Mouse (Mus musculus) c-Kit-positive CD71-negative TER-119-negative erythroid progenitor cells, embryonic 14.5 days (primary cell): ENCODE measurements around the gene Wdr25.
"Not testable (repeated sequence)": the region's sequence is repeated elsewhere in the genome, so short reads cannot be mapped to it uniquely, and the experiment has no call there.

ENCODE experiments used
- DNase-seq: peaks from one replicate; pipeline ENCODE4 v3.0.0-alpha.2; 2013; ENCODE audit warnings: low read depth

Wdr25 gene

GRCm38 (mm10) chr12:108892989-108893714, at the start of gene Wdr25:
Wdr25 (plus strand) TSS chr12:108893631.
- peak; percentile 30 for DNase-seq

- DNase-seq, result not testable (repeated sequence)
These were observed 45.4 kb upstream of the Wdr25 start for GRCm38 (mm10) chr12:108848033-108848432.

- no peak for DNase-seq
These were observed 43.9 kb upstream of the Wdr25 start for GRCm38 (mm10) chr12:108849488-108850022.

DNA sequence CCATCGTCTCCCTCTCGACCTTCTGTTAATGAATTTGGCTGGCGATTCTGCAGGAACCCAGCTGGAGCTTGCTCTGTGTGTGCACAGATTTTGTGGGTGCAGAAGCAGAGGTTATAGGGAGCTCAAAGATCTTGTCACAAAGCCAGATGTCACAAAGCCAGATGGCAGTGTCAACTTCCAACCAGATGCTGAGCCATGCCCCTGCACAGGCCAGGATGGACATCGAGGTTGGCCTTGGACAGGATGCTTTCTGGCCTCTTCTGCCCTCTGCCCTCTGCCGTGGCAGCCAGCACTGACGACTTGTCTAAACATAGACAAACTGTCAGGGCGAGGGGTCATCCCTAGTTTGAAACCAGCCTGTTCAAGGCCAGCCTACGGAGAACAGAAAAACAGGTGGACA, 43.3 kb upstream of the Wdr25 start:
- no peak for DNase-seq

DNA sequence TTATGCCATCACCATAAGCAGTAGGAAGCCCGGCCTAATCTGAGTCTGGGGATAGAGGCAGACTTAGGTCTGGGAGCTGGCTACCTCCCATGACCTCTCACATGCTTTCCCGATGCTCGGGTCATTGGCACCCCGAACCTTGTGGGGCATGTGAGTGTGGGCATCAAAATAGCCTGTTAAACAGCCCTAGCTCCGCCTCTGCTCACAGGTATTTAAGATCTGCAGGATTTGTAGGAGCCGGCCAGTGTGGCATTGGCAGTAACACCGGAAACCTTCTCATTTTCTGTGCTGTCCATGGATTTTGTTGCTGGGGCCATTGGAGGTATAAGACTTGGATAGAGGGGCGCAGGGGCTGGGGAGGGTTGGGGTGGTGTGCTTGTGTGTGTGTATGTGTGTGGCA, 42.5 kb upstream of the Wdr25 start:
- DNase-seq, result no peak

GRCm38 (mm10) chr12:108852822-108853221, 40.6 kb upstream of the Wdr25 start:
- no peak for DNase-seq

DNA sequence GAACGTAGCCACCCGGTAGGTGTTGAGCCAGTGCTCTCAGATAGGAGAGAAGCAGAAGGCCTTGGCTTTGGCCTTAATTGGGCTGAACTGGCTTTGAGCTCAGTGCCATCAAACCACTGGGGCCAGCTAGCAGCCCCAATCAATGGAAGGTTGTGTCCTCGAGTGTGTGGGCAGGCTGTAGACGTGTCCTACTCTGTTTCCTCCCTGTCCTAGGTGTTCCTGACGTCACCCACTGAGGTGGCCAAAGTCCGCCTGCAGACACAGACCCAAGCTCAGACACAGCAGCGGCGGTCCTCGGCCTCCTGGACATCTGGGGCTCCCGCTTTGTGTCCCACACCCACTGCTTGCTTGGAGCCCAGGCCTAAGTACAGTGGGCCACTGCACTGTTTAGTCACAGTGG, 38.4 kb upstream of the Wdr25 start:
- DNase-seq, result no peak

- no peak for DNase-seq
These were observed 37.2 kb upstream of the Wdr25 start for GRCm38 (mm10) chr12:108856186-108856585.

DNA sequence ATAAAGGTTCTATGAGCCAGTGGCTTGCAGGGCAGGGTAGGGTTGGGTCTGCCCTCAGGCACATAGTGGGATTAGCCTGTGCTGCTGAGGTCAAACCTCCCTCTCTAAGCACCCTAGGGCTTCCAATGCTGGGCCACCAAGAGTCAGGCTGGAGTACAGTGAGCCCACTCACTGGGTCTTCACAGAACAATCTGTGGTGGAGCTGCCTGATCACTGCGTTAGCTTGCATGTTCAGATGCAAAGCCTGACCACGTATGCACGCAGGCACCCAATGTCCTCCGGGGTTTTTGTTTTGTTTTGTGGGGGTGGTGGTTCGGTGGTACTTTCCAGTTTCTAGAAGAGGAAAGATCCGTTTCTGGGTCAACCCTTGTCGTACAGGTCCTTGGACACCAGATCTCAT, 36.3 kb upstream of the Wdr25 start:
- DNase-seq, result no peak

DNA sequence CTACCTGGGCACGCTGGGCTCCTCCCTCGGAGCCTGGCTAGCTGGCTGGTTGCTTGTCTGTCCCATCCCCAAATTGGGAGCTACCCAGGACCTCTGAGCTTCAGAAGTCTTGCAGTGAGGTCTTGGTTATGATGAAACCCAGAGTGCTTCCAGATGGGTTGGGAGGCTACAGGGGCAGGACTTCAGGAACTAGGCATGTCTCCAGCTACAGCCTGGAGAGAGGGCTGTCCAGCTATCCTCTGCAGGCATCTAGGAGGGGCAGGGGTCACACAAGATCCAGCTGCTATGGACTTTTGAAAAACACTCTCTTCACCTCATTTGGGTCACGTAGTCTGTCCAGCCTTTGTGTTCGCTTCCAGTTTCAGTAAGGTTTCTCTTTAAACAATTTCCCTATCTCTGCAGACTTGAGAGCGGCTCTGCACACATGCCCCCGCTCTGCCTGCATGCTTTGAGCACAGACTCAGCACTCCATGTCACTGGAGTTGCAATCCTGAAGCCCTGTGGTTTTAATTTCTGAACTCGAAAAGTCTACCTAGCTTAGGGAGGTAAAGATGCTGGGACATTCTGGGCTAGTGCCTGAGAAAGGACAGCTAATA, 35.7 kb upstream of the Wdr25 start:
- DNase-seq, result no peak

DNA sequence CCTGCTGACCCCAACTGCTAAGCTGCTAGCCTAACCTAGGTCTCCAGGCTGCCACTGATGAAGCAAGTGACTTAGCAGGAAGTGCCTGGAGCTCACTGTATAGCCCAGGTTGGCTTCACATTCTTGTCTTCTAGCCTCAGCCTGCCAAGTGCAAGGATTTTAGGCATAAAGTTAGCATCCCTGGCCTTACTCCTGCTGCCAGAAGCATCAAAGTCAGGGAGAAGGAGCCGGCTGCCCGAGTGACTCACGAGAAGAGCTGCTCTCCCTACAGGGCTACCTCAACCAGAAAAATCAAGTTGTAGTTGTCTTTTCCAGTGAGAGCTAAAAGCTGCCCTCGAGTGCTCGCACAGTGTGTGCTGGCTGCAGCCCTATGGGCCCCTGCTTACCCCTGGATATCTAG, 34.9 kb upstream of the Wdr25 start:
- no peak for DNase-seq

- no peak for DNase-seq
These were observed 28.4 kb upstream of the Wdr25 start for GRCm38 (mm10) chr12:108865007-108865494.

DNA sequence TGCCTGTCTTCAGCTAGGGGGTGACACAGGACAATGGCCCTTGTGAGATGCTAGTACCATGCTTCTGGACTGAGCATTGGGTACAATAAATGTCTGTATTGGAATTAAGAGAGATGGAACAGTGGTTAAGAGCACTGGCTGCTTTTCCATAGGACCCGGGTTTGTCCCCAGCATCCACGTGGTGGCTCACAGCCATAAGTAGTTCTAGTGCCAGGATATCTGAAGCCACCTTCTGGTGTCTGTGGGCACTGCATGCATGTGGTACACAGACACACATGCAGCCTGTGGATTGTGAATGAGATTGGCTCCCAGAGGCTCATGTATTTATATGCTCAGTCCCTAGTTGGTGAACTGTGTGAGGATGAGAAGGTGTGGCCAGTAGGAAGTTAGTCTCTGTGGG, 23.9 kb upstream of the Wdr25 start:
- DNase-seq, result peak; percentile 8

DNA sequence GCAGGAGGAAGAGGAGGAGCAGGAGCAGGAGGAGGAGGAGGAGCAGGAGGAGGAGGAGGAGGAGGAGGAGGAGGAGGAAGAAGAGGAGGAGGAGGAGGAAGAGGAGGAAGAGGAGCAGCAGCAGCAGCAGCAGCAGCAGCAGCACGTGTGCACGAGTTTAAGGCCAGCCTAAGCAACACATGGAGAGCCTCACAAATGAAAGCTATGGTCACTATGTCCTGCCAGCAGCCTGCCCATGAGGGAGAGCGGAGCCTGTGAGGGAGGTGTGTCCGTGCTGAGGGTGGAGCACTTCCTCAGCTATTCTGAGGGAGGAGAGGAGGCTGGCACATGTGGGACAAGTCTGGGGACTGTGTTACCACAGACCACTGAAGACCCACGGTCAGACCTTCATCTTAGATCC, 20.3 kb upstream of the Wdr25 start:
- no peak for DNase-seq

DNA sequence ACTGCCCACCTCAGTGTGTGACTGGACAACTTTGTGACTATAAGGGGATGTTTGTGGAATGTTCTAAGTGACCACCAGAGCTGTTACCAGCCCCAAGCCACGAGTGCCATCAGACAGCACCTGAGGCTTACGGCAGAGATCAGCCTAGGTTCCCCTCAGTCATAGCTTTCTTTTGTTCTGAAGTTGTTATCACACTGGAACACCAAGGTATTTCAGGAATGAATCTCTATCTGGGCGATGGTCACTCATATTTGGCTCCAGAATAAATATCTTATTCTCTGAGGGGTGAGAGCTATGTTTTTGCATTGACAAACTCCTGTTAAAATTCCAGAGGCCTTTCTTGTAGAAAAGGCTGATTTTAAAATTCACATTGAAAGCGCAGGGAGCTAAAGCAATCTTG, 14.3 kb upstream of the Wdr25 start:
- no peak for DNase-seq

DNA sequence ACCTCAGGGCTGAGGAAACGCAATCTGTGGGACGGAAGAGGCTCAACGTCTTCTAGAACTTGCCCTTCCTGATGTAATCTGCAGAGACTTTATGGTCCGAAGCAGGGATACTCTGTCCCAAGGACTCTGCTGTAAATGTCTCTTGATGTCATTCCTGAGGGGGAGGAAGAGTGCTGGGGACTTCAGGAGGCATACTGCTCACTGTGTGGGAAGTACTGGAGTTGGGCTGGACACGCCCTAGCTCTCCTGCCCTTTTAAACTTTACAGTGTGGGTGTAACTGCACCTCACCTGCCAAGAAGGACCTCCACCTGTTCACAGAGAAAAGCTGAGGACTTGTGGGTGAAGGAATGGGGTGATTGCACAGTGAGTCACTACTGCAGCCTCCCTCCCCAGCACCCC, 12.8 kb upstream of the Wdr25 start:
- DNase-seq, result no peak

- no peak for DNase-seq
These were observed 12.2 kb upstream of the Wdr25 start for GRCm38 (mm10) chr12:108881192-108881591.

DNA sequence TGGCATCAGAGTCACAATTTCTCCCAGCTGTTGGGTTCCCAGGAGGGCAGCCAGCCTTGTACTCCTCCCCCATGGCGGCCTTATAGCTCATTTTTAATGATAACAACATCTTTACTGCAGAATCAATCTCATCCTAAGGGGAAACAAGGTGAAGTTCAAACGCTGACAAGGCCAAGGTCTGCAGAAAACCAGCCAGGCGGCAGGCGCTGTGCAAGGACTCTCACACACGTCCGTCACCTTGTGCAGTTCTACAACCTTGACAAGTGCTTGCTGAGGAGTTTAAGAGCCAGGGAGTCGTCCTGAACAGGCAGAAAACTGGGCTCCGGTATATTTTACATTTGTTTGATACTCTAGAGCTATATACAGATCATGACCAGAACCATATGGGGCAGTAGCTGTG, 10.7 kb upstream of the Wdr25 start:
- no peak for DNase-seq

DNA sequence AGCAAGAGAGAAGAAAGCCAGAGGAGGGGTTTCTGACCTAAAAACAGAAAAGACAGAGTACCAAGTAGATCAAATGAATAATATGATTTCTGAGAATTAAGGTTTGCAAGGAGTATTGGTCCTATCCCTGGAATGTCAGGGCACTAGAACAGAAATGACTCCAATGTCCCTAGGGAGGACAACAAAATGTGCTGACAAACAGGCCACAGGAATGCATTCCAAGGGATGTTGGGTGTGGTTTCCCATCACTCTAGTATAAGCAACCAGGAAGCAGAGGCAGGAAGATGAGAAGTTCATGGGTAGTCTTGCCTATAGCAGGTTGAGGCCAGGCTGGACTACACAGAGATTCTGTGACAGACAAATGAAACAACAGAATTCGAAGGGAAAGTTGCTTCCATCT, 7.5 kb upstream of the Wdr25 start:
- DNase-seq, result no peak

DNA sequence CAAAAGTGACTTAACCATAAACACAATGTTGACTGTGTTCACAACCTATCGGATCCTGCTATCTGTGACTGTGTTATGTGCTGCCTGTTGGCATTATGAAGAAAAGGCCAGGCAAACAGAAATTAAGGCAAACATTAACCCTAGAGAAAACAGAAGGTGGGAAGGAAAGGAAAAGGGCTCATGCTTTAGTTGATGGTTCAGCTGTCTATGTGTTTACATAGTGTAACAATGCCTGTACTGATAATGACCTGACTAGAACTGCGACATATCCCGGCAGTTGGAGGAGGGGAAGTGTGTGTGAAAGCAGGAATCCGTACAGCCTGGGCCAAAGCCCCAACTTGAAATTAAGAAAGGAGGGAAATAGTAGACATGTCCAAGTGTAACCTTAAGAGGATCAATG, 6.4 kb upstream of the Wdr25 start:
- no peak for DNase-seq

DNA sequence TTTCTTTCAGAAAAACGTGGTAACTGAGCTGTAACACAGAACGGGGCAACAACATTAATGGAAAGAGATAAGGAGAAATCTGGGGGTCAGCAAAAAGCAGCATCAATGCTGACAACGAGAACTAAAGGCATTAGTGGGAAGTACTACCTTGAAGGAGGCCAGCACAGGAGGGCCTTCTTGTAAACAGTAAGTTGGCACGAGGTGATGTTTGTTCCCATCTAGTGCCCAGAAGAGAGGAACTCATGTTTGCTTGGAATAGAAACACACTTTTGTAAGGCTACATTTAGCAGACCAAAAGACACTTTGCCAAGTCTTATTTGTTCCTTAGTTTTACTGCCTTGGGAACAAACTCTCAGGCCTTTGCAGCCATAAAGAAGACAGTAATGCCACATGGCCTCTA, 4.8 kb upstream of the Wdr25 start:
- DNase-seq, result no peak

GRCm38 (mm10) chr12:108893715-108894431, 442 bp downstream of the Wdr25 start, which contains the start of gene Wars:
Wars (minus strand) TSS chr12:108894174.
- peak; percentile 91 for DNase-seq

DNA sequence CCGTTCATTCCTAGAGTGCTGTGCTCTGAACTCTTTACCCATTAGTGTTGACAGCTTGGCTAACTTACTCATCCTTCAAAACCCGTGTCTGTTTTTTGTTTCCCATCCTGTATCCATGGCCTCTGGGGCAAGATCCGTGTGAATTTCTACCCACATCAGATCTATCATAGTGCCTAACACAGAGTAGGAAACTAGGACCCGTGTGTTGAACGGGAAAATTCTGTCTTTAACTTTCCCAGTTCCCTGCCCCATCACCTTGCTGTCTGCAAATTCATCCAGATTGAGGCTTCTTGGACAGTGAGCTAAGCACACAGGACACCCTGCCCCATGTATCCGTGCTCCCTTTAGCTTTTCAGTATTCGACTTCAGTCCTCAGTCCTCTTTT, 993 bp downstream of the Wdr25 start:
- DNase-seq, result no peak
